Mouse (Mus musculus) liver, embryonic 14.5 days (tissue): ENCODE data around the gene Itih1. TPM values are rescaled to one million over a fixed set of nuclear protein-coding genes. Genes with fewer than 3 reads are reported as not detected.

Experiments
- ATAC-seq: fragments of 200-750 bp; cut with Nextera tagmentation; 2 replicates; pipeline ENCODE4 v1.8.0; 2017; ENCODE audit warnings: moderate number of reproducible peaks, mild to moderate bottlenecking, moderate library complexity; ENCODE audit not compliant: insufficient read depth
- DNase-seq, 3 experiments: peaks; one replicate each; pipeline ENCODE4 v3.0.0-alpha.2; 2012 to 2013; ENCODE audit warnings: low read depth in 3 of 3, low spot score in 3 of 3
- H3K27ac ChIP-seq: fragments of 300-500 bp; sonication (generic); 2 replicates; pipeline ENCODE4 v1.5.1; 2014; ENCODE audit warnings: moderate library complexity, mild to moderate bottlenecking, control low read depth, inconsistent platforms
- H3K27me3 ChIP-seq: fragments of 300-500 bp; sonication (generic); 2 replicates; pipeline ENCODE4 v1.6.1; 2014; ENCODE audit warnings: mild to moderate bottlenecking, low read length, moderate library complexity; ENCODE audit not compliant: control insufficient read depth, insufficient read depth
- H3K36me3 ChIP-seq: fragments of 300-500 bp; sonication (generic); replicated peaks from 2 replicates; pipeline ENCODE4 v1.6.1; 2014; ENCODE audit warnings: low read depth; ENCODE audit not compliant: control insufficient read depth, insufficient read depth
- H3K4me1 ChIP-seq, 2 experiments: fragments of 200-500 bp in 1 of 2; fragments of 300-500 bp in 1 of 2; sonication (generic) in 1 of 2; replicated peaks; 2 replicates each; pipeline ENCODE4 v1.6.1; 2012 to 2014; ENCODE audit warnings: antibody characterized with exemption in 1 of 2, inconsistent platforms in 1 of 2, low read length in 1 of 2; ENCODE audit not compliant: control insufficient read depth in 2 of 2, insufficient read depth in 2 of 2
- H3K4me2 ChIP-seq: fragments of 300-500 bp; sonication (generic); 2 replicates; pipeline ENCODE4 v1.6.1; 2014; ENCODE audit warnings: low read depth, mild to moderate bottlenecking, control low read depth, moderate library complexity
- H3K4me3 ChIP-seq, 2 experiments: fragments of 200-500 bp in 1 of 2; fragments of 300-500 bp in 1 of 2; sonication (generic) in 1 of 2; 2 replicates each; pipeline ENCODE4 v1.5.1; 2012 to 2014; ENCODE audit warnings: low read depth in 2 of 2, low read length in 2 of 2, mild to moderate bottlenecking in 2 of 2, control low read depth in 1 of 2, inconsistent platforms in 1 of 2, moderate library complexity in 1 of 2; ENCODE audit not compliant: insufficient read depth in 1 of 2
- H3K9ac ChIP-seq: fragments of 300-500 bp; sonication (generic); replicated peaks from 2 replicates; pipeline ENCODE4 v1.6.1; 2014; ENCODE audit warnings: mild to moderate bottlenecking, control low read depth, moderate library complexity
- H3K9me3 ChIP-seq: fragments of 300-500 bp; sonication (generic); 2 replicates; pipeline ENCODE4 v1.6.1; 2016; ENCODE audit warnings: low read length, mixed read lengths; ENCODE audit not compliant: control insufficient read depth
- CTCF ChIP-seq: IDR thresholded peaks from 2 replicates; pipeline ENCODE4 v1.5.1; 2016; ENCODE audit warnings: antibody characterized with exemption, low read depth, control low read depth
- EP300 ChIP-seq: IDR thresholded peaks from 2 replicates; pipeline ENCODE4 v1.6.1; 2016; ENCODE audit warnings: antibody characterized with exemption, low read depth
- WGBS: fragments of 180-500 bp; shearing (Covaris S2); extraction: QIAGEN DNeasy Blood & Tissue Kit; methylation state at CpG from one replicate; pipeline ENCODE4 v1.1.7; 2014; ENCODE audit not compliant: insufficient replicate concordance; 5-methylcytosine and 5-hydroxymethylcytosine counted together
- polyA plus RNA-seq, 2 experiments: library from polyadenylated mRNA; depleted of rRNA in 1 of 2; stranded (reverse) in 1 of 2; unstranded in 1 of 2; fragments of >200 nt; fragmentation: Nextera tagmentation in 1 of 2; extraction: Ambion mirVana in 1 of 2; gene quantifications; 2 replicates each; pipeline versions ENCODE4 v1.2.1 to v1.2.3; 2012 to 2014

Itih1 gene
- polyA plus RNA-seq, 2 experiments, result 27.2 to 29.6 TPM

DNA sequence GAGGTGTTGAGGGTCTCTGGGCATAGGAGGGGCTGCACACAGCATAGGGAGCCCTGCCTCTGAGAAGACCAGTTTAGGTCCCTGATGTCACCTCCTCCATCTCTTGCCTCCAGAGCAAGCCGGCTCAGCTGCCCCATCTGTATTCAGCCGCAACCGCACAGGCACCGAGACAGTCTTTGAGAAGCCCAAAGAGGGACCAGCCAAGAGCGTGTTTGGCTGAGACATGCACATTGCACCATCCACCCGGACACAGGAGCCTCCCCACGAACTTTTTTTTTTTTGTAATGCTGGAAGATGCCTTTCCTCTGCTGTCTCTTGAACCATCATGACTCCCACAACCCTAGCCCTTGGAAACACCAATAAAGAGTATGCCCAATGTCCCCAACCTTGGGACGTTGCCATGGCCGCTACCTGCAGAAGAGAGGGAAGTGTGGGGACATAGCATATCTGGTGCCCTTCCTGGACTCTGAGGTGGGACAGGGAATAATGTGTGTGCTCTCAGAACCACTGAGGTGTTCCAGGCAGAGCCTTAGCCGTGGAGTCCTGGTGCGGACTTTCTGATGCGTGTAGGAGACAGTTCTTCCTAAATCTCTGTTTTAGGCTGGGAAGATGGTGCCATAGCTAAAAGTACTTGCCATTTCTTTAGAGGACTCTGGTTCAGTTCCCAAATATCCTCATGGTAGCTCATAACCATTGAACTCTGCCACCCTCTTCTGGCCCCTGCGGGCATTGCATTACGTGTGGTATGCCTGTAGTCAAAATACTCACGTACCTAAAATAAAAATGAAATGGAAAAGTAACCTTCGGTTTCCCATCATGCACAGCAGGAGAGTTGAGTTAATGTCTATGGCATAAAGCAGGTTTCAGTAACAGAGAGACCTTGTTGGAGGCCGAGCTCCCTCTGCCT, 62.0 kb downstream of the Itih1 start:
- 57% methylated on average over 17 of the region's 17 CpGs for WGBS
- no peaks in the 10 kb centered on the region for H3K36me3 ChIP-seq
- TF ChIP-seq EP300, result no peak
- peak; percentile 61 for TF ChIP-seq CTCF
- no peak overlapping the region for H3K4me3 ChIP-seq
- no peak overlapping the region for H3K9ac ChIP-seq
- no peak overlapping the region for H3K27ac ChIP-seq
- no peaks in the 10 kb centered on the region for H3K27me3 ChIP-seq
- ATAC-seq, result no peak
- peaks cover 0 to 6% of the 10 kb centered on the region in 2 experiments; a peak in 2 of 4 replicates for H3K4me1 ChIP-seq
- no peaks in the 10 kb centered on the region for H3K9me3 ChIP-seq
- H3K4me2 ChIP-seq, result no peak overlapping the region
- no peak for DNase-seq

DNA sequence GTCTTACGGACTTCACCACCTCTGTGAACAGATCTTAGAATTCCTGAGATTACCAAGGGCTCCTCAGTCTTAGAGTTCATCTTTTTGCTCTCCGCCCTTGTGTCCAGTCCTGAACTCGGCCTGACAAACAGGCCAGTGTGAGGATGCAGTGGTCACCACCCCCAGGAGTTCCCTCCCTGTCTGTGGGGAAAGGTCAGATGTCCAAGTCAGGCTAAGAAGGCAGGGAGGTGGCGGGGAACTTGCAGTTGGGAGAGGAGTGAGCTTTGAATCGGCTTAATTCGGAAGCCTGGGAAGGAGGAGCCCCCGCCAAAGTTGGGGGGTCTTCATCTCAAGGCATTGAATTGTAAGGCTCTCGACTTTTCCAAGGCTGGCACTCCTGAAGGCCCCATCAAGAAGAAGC, 62.8 kb downstream of the Itih1 start:
- WGBS, result 62% methylated on average over 8 of the region's 8 CpGs

GRCm38 (mm10) chr14:30879794-30880193, 63.3 kb downstream of the Itih1 start:
- no peaks in the 10 kb centered on the region for H3K36me3 ChIP-seq
- H3K4me3 ChIP-seq, result no peak overlapping the region
- 64% methylated on average over 9 of the region's 9 CpGs for WGBS
- no peak overlapping the region for H3K27ac ChIP-seq
- TF ChIP-seq EP300, result no peak
- TF ChIP-seq CTCF, result no peak
- DNase-seq, result no peak
- H3K4me1 ChIP-seq, result peaks cover 0 to 16% of the 10 kb centered on the region in 2 experiments; a peak in 2 of 4 replicates
- no peaks in the 10 kb centered on the region for H3K27me3 ChIP-seq
- ATAC-seq, result no peak
- no peak overlapping the region for H3K4me2 ChIP-seq
- no peak overlapping the region for H3K9ac ChIP-seq
- H3K9me3 ChIP-seq, result no peaks in the 10 kb centered on the region

More for the DNA sequence above, 62.8 kb downstream of the Itih1 start:
- Histone ChIP-seq H3K4me1 (peaks cover 0 to 13% of the 10 kb centered on the region in 2 experiments; a peak in 2 of 4 replicates), H3K36me3 (no peaks in the 10 kb centered on the region), H3K9me3 (no peaks in the 10 kb centered on the region), H3K9ac (no peak overlapping the region), H3K4me2 (no peak overlapping the region), H3K4me3 (no peak overlapping the region), H3K27ac (no peak overlapping the region), H3K27me3 (no peaks in the 10 kb centered on the region)
- no peak for ATAC-seq
- TF ChIP-seq EP300 (no peak), CTCF (no peak)
- DNase-seq, result no peak

Other genes with a start within 250 kb of the Itih1 start
- 2.0 and 3.9 TPM in 2 replicates for gene Sfmbt1, start 228.4 kb downstream of the Itih1 start, polyA plus RNA-seq (2012; rRNA removed)
- 11.9 and 13.0 TPM in 2 replicates for gene Sfmbt1, start 228.4 kb downstream of the Itih1 start, polyA plus RNA-seq (2014; fragmentation: Nextera tagmentation; extraction: Ambion mirVana)
- 3.5 and 6.2 TPM in 2 replicates for gene Tmem110, start 117.7 kb downstream of the Itih1 start, polyA plus RNA-seq (2012; rRNA removed)
- gene Tmem110, start 117.7 kb downstream of the Itih1 start, polyA plus RNA-seq (2014; fragmentation: Nextera tagmentation; extraction: Ambion mirVana), result 8.2 and 11.0 TPM in 2 replicates
- 0.42 and 0.55 TPM in 2 replicates for gene Mustn1, start 64.1 kb downstream of the Itih1 start, polyA plus RNA-seq (2012; rRNA removed)
- gene Mustn1, start 64.1 kb downstream of the Itih1 start, polyA plus RNA-seq (2014; fragmentation: Nextera tagmentation; extraction: Ambion mirVana), result 0.37 and 0.72 TPM in 2 replicates
- 34.6 and 56.0 TPM in 2 replicates for gene Itih4, start 56.8 kb downstream of the Itih1 start, polyA plus RNA-seq (2012; rRNA removed)
- 82.3 and 113 TPM in 2 replicates for gene Itih4, start 56.8 kb downstream of the Itih1 start, polyA plus RNA-seq (2014; fragmentation: Nextera tagmentation; extraction: Ambion mirVana)
- gene Itih3, start 19.5 kb downstream of the Itih1 start, polyA plus RNA-seq (2012; rRNA removed), result 124 and 152 TPM in 2 replicates
- 250 and 275 TPM in 2 replicates for gene Itih3, start 19.5 kb downstream of the Itih1 start, polyA plus RNA-seq (2014; fragmentation: Nextera tagmentation; extraction: Ambion mirVana)
- gene Nek4, start 8.1 kb upstream of the Itih1 start, polyA plus RNA-seq (2012; rRNA removed), result 2.2 and 3.0 TPM in 2 replicates
- 2.6 and 3.7 TPM in 2 replicates for gene Nek4, start 8.1 kb upstream of the Itih1 start, polyA plus RNA-seq (2014; fragmentation: Nextera tagmentation; extraction: Ambion mirVana)
- gene Glt8d1, start 58.1 kb upstream of the Itih1 start, polyA plus RNA-seq (2012; rRNA removed), result 12.6 and 18.4 TPM in 2 replicates
- 17.5 and 17.7 TPM in 2 replicates for gene Glt8d1, start 58.1 kb upstream of the Itih1 start, polyA plus RNA-seq (2014; fragmentation: Nextera tagmentation; extraction: Ambion mirVana)
- gene Spcs1, start 58.4 kb upstream of the Itih1 start, polyA plus RNA-seq (2012; rRNA removed), result 157 and 292 TPM in 2 replicates
- gene Spcs1, start 58.4 kb upstream of the Itih1 start, polyA plus RNA-seq (2014; fragmentation: Nextera tagmentation; extraction: Ambion mirVana), result 307 and 323 TPM in 2 replicates
- gene Pbrm1, start 75.8 kb upstream of the Itih1 start, polyA plus RNA-seq (2012; rRNA removed), result 7.2 and 10.3 TPM in 2 replicates
- gene Pbrm1, start 75.8 kb upstream of the Itih1 start, polyA plus RNA-seq (2014; fragmentation: Nextera tagmentation; extraction: Ambion mirVana), result 35.3 and 36.9 TPM in 2 replicates
- 50.2 and 88.0 TPM in 2 replicates for gene Gnl3, start 75.9 kb upstream of the Itih1 start, polyA plus RNA-seq (2012; rRNA removed)
- 90.8 and 91.8 TPM in 2 replicates for gene Gnl3, start 75.9 kb upstream of the Itih1 start, polyA plus RNA-seq (2014; fragmentation: Nextera tagmentation; extraction: Ambion mirVana)
- 21.4 and 26.7 TPM in 2 replicates for gene Smim4, start 185.7 kb upstream of the Itih1 start, polyA plus RNA-seq (2012; rRNA removed)
- 72.8 and 81.7 TPM in 2 replicates for gene Smim4, start 185.7 kb upstream of the Itih1 start, polyA plus RNA-seq (2014; fragmentation: Nextera tagmentation; extraction: Ambion mirVana)
- 146 and 164 TPM in 2 replicates for gene Nt5dc2, start 187.8 kb upstream of the Itih1 start, polyA plus RNA-seq (2012; rRNA removed)
- 161 and 173 TPM in 2 replicates for gene Nt5dc2, start 187.8 kb upstream of the Itih1 start, polyA plus RNA-seq (2014; fragmentation: Nextera tagmentation; extraction: Ambion mirVana)
- gene Stab1, start 225.4 kb upstream of the Itih1 start, polyA plus RNA-seq (2012; rRNA removed), result 18.9 and 19.9 TPM in 2 replicates
- gene Stab1, start 225.4 kb upstream of the Itih1 start, polyA plus RNA-seq (2014; fragmentation: Nextera tagmentation; extraction: Ambion mirVana), result 19.3 and 20.7 TPM in 2 replicates